Mouse (Mus musculus): ENCODE measurements at regions not wholly inside any gene's neighbourhood (a gene's known extent, or its start where the extent isn't known, plus 50 kb on each side); places are given as distances from the start of the nearest gene placed in this dataset.

DNA sequence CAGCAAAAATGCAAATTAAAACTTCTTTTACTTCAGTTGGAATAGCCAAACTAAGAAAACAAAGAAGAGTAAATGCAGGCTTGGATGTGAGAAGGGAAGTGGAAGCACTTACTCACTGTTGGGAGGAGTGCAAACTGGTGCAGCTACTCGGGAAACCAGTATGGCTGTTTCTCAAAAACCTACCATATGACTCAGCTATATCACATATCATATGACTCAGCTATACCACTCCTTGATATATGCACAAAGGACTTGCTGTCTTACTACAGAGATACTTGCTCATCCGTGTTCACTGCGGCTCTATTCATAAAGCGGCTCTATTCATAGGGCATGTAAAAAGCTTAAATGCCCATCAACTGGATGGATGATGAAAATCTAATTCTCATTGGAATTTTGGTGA lies 59.5 kb upstream of the Fam19a1 start:
- TF ChIP-seq POLR2A (IDR thresholded peaks at IDR 0.05; ENCODE audit: low read depth, low read length) (no peak), CTCF (conservative IDR thresholded peaks at IDR 0.05; ENCODE audit: insufficient read depth, insufficient read length, low read depth, low read length) (no peak)
